Mouse (Mus musculus): Measurements from ENCODE around the gene Erlin1. TPM values are rescaled to one million over a fixed set of nuclear protein-coding genes. Genes with fewer than 3 reads are reported as not detected.

Gene Erlin1
- 75.6 and 76.5 TPM in 2 replicates for total RNA-seq (2015)
- total RNA-seq (2017), result 44.5 and 50.3 TPM in 2 replicates

DNA sequence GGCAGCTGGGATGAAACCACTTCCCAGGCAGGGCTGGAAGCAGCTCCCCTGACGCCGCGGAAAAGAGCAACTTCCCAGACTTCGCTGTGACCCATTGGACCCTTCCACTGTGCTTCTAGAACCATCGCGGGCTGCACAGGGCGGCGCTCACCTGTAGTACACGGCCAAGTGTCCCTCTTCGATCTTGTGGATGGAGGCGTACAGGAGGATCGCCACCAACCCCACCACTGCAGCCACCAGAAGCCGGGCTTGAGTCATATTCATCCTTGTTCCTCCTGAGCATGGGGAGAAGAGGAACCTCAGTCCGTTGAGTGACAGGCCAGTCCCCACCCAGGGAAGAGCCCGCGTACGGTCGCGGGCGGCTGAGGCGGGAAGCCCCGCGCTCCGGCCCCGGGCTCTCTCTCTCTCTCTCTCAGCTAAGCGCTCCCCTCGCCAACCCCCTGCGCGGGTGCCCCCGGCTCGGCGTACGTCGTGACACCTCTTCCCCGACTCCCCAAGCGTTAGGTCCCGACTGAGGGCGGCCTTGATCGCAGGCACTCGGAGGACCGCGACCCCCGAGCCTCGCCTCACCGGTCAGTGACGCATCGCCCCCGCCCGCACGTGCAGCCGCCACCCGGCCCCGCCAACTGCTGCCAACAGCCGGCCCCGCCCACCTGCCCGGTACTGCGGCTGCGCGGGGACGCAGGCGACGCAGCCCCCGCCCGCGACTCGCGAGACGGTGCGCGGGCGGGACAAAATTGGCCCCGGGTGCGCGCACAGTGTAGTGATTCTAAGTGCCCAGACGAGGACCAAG is at the start of gene Erlin1:
Erlin1 (minus strand) TSS at position 665 of the 793 bp plus-strand sequence.
- ATAC-seq (replicated peaks; ENCODE audit: poor library complexity), result peak; percentile 80

DNA sequence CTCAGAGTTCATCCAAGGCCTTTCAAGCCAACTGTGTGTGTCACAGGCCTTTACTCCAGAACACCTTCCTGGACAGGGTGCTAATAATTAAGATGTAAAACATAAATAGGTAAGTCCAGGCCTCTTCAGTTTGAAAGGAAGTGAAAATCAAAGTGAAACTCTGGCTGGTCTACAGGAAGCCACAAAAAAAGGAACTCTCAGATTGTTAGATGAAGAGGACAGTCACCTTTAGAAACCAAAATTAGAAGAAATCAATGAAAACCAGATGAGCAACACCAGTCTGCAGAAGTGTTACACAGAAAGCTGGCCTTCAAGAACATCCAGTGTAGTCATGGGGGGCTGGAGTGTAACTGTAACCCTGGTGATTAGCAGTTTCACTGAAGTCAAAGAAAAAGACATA is 48.2 kb upstream of the Erlin1 start:
- ATAC-seq (replicated peaks; ENCODE audit: poor library complexity), result no peak

DNA sequence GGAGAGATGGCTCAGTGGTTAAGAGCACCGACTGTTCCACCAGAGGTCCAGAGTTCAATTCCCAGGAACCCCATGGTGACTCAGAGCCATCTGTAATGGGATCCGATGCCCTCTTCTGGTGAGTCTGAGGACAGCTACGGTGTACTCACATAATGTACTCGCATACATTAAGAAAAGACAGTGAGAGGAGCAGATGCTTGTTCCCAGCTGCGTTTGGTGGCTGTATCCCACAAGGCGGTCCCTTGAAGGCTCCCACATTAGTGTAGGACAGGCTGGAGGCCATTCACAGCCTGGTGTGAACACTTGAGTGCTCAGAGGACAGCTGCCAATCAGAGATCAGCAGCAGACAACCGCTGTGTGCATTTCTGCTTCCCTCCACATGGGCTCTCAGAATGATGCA is 42.1 kb upstream of the Erlin1 start:
- peak; percentile 46 for ATAC-seq (replicated peaks; ENCODE audit: poor library complexity)

DNA sequence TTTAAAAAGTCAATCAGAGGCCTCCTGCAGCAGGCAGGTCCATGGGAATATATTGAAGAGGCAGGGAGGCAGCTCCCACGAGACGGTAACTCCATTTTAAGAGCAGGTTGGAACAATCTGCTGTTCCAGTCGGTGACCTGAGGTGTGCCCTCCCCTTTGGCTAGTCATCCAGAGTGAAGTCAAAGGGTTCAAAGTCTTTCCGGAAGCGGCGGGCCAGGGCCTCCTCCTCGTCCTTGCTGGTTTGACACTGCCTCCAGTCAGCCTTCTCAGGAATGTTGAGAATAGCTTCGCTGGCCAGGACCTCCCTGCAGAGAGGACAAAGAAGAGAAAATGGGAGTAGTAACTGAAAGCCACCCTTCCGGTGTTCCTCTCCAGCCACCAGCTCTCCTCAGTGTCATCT is 40.8 kb upstream of the Erlin1 start:
- no peak for ATAC-seq (replicated peaks; ENCODE audit: poor library complexity)

DNA sequence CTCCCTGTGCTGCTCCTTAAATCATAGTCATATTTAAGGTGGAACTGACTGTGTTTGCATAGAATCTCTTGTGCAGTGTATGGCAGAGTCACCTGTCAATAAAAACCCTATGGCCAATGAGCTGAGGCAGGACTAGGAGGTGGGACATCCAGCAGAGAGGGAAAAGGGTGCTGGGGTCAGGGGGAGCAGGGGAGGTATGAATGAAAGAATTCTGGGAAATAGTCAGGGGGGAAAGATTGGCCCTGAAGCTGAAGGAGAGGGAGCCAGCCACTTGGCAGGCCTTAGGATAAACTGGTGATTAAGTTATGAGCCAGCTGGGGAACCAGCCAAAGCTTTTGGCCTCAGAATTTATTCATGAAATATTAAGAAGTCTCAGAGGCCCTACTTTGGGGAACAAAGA is 39.4 kb upstream of the Erlin1 start:
- ATAC-seq (replicated peaks; ENCODE audit: poor library complexity), result no peak

DNA sequence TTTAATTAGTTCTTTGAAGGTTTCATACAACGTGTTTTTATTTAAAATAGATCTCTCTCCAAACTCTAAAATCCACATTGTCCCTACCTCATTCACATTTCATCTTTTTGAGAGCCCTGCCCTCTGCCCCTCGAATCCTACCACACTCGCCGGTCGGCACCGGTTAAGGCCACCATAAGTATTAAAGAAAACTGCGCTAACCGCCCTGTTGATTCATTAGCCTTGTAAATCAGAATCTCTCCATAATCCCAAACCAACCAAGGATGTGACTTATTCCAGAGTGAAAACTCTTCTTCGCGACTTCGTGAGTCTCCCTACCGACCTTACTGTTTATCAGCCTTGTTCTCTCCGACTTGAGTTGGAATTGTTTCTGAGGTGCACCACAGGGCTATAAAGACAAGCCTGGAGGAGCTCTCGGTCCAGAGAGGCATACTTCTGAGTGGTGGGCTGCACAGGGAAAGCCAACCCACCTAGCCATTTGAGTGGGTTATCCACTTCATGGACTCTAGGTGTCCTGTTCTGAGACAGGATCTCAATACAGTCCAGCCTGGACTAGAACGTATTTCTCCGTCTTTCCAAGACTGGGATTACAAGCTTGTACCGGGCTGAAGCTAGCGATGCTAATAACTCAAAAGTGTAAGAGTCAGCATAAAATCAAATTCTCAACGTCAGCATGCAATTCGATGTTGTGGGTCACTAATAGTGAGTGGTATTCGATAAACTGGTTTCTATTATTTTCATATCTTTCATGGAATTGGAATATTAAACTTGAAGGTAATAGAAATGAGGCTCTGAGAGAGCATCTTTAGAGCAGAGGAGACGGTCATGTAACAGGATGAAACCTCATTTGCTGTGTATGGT is 38.3 kb upstream of the Erlin1 start:
- ATAC-seq (replicated peaks; ENCODE audit: poor library complexity), result peak; percentile 18; the same call in 1 of the 2 replicates

DNA sequence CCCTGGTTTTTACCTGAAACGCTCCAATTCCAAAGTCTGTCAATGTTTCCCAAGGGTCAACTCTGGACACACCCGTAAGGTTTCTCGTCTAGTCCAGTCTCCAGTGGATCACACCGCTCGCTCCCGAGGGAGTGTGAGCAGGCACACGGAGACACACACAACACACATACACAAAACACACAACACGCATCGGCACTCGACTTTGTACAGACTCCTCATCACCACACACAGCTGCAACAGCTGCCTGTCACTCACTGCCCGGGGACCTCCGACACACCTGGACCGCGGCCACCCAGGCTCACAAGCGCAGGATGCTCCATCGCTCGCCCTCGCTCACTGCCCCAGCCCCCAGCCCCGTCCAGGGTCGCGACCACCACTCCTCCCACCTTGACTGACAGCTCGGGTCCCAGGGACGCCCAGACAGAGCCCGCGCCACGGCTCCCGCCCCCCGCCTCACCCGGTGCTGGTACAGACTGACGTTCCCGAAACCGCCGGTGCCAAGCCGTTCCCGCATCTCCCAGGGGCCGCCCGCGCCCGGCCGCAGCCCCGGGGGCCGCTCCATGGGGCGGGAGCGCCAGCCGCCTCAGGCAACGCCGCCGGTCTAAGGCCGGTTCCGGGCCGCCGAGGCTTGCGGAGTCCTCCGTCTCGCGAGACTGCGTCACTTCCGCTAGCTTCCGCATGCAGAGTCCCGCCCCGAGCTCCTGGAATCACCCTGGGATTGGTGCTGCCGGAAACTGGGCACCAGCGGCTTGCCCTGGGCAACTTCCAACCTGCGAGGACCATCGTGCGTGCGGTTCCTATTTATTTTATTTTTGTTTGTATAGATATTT is 37.5 kb upstream of the Erlin1 start, which contains the start of gene Chuk:
Chuk (minus strand) TSS at position 650 of the 830 bp plus-strand sequence.
- peak; percentile 96 for ATAC-seq (replicated peaks; ENCODE audit: poor library complexity)

DNA sequence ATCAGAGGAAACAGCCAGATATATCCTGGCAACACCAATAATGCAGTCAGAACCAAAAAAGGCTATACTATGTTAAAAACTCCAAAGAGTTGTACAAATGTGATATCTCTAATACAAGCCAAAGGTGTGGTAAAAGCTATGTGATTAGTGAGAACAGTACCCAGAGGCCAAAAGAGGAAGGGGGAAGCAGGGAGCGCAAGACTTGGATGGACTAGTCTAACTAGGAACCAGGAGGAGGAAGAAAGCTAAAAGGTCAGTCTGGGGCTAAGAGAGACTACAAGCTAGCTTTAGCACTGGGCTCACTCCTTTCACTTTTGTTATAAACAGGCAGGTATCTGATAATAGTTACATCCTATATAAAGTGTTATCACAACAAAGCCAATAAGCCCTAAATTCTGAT is 34.8 kb upstream of the Erlin1 start:
- no peak for ATAC-seq (replicated peaks; ENCODE audit: poor library complexity)

DNA sequence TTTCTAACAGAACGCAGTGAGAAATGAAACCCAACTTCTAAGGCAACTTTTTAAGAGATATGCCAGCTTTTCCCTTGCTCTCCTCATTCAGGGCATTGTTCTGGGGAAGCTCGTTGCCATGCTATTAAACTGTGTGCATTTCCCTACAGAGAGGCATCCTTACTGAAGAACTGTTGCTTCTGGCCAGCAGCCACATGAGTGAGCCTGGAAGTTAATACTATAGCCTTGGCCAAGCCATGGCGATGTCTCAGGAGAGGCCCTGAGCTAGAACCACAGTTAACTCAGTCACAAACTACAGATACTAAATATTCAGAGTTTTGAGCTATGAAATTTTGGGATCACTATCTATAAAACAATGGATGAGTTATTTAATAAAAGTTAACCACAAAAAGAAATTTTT is 33.4 kb upstream of the Erlin1 start:
- ATAC-seq (replicated peaks; ENCODE audit: poor library complexity), result no peak

DNA sequence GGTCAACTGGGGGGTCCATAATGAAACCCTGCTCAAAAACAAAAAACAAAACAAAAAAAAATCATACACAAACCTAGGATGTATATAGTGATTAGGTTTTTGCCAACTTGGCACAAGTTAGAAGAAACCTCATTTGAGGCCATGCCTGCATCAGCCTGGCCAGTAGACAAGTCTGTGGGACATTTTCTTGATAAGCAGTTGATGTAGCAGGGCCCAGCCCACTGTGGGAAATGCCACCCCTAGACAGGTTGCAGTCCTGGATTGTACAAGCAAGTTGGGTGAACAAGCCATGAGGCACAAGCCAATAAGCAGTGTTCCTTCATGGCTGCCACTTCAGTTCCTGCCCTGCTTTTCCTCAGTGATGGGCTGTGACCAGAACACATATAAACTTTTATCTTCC is 31.3 kb upstream of the Erlin1 start:
- peak; percentile 74 for ATAC-seq (replicated peaks; ENCODE audit: poor library complexity)

DNA sequence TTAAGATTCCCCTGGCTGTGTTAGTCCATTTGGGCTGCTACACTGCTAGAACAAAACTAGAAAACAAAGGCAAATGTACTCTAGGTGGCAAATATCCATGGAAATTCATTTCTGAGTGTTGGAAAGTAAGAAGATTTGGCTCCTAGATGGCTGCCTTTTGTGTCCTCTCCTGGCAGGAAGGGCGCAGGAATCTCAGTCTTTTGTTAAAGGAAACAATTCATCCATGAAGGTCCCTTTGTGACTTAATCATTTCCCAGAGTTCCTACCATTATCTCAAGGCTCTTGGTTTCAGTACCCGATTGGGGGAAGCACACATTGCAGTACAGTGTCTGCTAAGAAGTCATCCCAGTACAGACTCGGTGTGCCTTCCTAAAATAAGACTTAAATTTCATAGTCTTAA is 16.7 kb upstream of the Erlin1 start:
- ATAC-seq (replicated peaks; ENCODE audit: poor library complexity), result no peak

DNA sequence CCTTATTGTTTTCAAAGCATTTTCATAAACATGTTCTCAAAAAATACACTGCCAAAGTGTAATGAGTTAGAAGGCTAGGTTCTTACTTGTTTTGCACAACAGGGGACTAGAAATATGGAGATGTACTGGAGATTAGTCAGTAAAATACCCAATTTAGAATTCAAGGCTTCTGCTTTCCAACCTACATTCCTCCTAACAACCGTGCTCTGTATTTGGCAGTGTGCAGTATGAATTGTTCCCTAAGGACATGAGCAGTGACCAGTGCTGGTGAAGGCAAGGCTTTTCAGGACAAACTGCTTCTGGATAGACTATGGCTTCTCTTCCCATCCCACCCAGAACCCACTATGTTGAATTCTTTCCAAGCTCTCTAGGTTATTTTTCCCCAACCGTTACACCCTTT is 11.3 kb upstream of the Erlin1 start:
- no peak for ATAC-seq (replicated peaks; ENCODE audit: poor library complexity)

DNA sequence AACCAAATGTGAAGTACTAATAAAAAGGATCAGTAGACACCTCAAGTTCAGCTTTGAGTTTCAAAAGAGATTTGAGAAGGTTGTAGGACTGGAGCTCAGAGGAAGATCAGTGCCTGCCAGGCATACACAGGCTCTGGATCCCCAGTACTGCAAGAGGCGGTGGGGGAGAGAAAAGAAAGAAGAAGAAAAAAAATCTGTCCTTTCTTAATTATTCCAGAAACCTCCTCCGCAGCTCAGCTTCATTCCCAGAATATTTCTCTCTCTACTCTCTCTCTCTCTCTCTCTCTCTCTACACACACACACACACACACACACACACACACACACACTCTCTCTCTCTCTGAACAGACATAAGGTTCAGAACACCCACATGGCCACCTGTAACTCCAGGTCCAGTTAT is 10.4 kb upstream of the Erlin1 start:
- ATAC-seq (replicated peaks; ENCODE audit: poor library complexity), result no peak

DNA sequence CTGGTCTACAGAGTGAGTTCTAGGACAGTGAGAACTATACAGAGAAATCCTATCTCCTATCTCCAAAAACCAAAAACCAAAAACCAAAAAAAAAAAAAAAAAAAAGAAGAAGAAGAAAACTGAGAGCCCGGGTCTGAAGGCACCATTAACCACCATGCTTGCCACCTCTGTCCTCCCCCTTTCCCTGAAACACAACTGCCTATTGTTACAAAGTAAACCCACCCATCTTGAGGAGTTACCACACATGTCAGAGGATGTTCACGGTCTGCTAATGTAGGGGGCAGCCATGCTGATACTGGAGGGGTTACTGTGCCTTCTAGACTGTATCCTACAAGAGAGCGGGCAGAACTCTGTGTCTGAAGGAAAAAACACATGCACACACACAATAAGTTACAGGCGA is 7.4 kb upstream of the Erlin1 start:
- ATAC-seq (replicated peaks; ENCODE audit: poor library complexity), result no peak

DNA sequence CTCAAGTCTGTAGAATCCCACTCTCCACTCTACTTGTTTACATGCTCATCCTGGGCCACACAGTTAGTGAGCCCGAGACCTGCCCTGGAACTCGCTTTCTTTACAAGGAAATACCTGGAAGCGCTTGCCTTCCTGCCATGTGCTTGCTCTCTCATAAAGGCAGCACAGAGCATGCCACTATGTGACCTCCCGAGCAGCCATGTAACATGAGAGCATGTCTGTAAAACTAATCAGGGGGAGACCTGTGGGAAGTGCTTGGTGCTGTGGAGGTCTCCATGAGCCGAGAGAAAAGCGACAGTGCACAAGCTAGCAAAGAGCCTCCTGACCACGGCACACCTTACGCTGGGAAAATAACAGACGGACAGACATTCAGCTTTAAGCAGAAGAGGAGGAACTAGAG is 6.9 kb upstream of the Erlin1 start:
- ATAC-seq (replicated peaks; ENCODE audit: poor library complexity), result no peak

DNA sequence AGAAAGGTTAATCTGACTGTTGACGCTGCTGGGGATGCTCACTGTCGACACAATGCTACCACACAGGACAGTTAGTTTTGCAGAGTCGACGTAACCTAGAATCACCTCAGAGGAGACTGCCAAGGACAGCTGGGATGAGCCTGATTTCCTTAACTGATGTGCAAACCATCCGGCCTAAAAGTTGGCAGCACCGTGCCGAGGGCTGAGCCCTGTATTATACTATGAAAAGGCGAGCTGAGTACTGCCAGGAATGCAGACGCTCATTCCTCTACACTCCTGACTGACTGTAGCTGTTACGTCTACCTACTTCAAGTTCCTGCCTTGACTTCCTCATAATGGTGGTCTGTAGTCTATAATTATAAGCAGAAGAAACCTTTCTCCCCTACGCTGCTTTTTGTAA is 5.4 kb upstream of the Erlin1 start:
- no peak for ATAC-seq (replicated peaks; ENCODE audit: poor library complexity)

DNA sequence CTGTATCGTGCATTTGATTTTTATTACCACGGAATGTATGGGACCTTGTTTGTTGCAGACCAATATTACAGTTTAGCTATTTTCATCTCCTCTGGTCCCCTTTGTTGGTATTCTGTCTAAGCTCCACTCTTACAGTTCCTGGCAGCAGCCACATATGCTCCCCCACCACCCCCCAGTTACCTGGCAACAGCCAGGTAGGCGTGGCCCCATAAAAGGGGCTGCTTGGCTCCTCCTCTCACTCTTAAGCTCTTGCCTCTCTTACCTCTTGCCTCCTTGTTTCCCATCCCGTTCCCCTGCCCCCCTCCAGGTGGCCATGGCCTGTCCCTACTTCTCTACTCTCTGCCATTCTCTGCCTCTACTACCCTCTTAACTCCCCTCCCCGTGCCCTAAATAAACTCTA is 1.6 kb upstream of the Erlin1 start:
- ATAC-seq (replicated peaks; ENCODE audit: poor library complexity), result no peak

DNA sequence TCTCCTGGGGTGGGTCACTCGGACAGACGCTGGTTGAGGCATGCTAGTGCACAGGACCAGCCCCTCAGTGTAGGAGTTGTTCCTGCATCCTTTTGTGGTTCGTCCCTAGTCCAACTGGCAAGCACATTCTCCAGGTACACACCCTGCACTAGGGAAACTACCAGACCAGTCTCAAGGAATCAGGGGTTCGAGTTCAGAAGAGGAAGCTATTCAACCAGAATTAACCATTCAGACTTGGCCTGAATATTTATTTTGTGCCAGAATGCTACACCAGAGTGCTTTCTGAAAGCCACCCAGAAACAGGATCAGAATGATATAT is 288 bp upstream of the Erlin1 start:
- no peak for ATAC-seq (replicated peaks; ENCODE audit: poor library complexity)

DNA sequence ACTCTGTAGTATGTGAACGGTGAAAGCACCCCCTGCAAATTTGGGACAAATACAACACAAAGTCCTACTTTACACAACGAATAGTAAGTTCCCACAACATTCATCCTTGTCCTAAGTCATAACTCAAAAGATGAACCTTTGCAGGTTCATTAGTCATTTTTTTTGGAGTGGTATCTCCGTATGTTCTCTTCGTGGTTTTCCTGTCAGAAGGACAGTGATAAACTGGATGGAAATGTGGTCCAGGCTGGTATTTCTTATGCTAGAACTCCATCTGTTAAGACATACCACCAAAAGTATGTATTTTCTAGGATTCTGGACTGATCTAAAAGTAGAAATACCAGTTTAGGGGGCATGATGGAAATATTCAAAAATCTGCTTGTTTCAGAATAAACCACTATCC is 1.4 kb downstream of the Erlin1 start:
- no peak for ATAC-seq (replicated peaks; ENCODE audit: poor library complexity)

DNA sequence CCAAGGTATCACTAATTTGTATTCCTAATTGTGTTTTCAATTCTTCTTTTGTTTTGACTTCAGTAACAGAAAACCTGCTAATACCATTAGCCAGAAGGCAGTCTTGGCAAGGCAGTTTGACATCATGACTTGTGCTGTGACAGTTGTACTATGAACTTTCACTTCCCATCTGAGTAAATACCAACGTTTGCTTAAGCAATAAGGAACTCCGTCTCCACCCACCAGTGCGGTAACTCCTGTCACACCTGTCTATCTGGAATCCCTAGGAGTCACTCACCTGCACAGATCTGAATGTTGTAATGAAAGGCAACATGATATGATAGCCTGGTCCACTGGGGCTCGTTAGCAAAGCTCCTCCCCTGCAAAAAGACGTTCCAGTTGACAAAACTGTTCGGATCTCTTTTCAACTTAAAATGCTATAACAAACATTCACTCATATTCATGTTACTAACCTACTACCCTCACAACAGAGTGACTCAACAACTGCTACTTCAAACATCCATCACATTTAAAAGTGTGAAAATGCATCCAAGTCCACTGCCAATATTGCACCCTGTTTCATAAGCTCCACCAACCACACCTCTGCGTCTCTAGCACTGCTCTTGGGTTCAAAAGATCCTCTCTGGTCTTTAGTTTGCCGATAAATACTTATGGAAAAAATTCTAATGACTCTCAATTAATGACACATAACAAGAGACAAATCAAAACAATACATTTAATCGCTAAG is 2.1 kb downstream of the Erlin1 start:
- peak; percentile 48 for ATAC-seq (replicated peaks; ENCODE audit: poor library complexity)

DNA sequence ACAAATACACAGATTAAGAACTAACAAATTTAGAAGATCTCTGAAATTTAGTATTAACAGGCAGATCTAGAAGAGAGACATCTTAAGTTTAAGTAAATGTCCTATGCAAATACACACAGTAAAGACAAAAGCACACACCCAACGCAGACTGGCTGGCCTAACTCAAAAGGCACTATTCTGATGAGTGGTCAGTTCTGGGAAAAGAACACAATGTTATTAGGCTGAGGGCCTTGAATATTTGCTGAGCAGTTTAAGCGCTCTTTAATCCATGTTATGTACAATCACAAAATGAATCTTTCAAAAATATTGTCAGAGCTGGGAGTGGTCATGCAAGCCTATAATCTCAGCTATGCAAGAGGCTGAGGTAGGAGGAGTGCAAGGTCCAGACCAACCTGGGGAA is 4.9 kb downstream of the Erlin1 start:
- ATAC-seq (replicated peaks; ENCODE audit: poor library complexity), result no peak

Data from megakaryocyte progenitor cell, adult 5-6 weeks (primary cell).